Mouse (Mus musculus): Measurements from ENCODE around the gene Tmem206.
A peak's percentile ranks its signal among the peaks of the same experiment; 100 is the strongest.

The Tmem206 gene

DNA sequence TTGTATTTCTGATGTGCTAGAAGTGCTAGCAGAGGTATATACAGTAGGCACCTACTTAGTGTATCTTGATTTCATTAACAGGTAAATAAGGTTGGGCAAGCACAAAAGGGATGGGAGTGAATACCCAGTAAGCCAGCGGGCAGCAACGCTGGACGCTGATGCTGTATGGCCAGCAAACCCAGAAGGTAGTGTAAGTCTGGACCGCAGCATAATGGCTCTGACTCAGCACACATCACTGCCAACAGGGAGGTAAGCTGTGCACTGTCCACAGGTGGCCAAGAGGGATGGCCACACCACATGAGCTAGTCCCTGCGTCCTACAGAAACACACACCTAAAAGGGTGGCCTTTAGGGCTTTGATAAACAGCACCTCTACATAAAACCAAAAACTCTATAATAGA is 24.6 kb downstream of the Tmem206 start:
- no peak for DNase-seq (ENCODE audit: extremely low read depth, low read depth)

DNA sequence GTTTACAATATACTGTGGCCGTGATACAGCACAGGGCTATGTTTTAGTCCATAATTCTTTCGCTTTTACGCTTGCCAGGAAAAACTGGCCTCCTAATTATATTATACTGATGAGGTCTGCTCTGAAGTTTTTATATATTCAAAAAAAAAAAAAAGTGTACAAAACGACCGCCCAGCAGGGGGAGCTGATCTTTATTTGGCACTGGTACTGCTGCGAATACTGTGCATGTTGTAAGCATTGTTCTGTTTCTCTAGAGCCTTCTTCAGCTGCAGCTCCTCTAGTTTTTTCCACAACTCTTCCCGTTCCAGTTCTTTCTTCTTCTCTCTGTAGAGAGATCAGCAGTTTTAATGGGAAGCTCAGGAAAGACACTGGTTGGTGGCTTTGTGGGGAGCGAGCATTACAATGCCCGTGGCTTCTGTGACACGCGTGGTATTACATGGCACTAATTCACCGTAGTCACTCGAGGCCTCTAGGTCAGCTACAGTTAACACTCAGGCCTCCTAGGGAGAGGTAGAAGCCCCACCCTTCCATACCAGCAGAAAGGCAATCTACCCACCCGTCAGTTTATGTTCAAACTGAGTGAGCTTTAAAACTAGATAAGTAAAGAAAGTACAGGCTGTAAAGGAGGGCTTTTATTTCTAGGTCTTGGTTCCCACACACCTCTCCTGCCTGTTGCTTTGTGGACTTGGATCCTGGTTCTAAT is 27.2 kb downstream of the Tmem206 start:
- peak; percentile 18 for DNase-seq (ENCODE audit: extremely low read depth, low read depth)

DNA sequence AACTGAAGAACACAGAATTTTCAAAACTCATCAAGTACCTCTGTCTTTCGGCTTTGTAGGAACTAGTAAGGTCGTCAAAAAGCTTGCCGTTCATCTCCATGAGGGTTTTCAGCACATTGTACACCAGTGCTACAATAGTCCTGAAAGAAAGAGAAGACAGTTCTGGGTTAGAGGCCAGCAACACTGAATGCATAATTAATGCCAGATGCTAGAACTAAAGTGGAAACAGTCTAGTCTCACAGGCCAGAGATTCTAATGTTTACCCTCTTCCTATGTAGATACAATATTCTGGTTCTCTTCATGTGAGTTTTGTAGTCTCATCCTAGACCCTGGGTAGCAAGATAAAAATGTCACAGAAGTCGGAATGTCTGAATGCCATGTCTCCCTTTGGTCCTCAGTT is 28.1 kb downstream of the Tmem206 start:
- no peak for DNase-seq (ENCODE audit: extremely low read depth, low read depth)

GRCm38 (mm10) chr1:191356936-191357335 is 31.2 kb downstream of the Tmem206 start:
- DNase-seq (ENCODE audit: extremely low read depth, low read depth): no peak

DNA sequence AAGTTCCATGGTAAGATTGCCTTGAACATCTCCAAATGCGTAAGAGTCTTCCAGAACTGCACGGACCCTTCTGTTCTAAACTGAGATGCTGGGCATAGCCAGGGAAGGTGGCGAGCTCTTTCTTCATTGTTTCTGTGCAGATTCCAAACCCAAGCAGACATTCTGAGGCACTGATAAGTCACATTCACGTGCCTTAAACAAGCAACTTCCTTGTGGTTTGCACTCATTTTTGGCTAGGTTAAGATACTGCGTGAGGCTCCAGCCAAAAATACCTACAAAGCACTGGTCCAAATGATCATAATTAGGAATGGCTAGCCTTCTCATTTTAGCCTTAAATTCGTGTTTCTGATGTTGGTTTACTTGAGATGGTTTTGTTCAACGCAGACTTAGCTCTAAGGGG is 33.8 kb downstream of the Tmem206 start:
- DNase-seq (ENCODE audit: extremely low read depth, low read depth): no peak

- no peak for DNase-seq (ENCODE audit: extremely low read depth, low read depth)
Measured at GRCm38 (mm10) chr1:191362412-191362811, 36.7 kb downstream of the Tmem206 start.

GRCm38 (mm10) chr1:191364477-191364876 is 38.8 kb downstream of the Tmem206 start:
- DNase-seq (ENCODE audit: extremely low read depth, low read depth): peak; percentile 23

DNA sequence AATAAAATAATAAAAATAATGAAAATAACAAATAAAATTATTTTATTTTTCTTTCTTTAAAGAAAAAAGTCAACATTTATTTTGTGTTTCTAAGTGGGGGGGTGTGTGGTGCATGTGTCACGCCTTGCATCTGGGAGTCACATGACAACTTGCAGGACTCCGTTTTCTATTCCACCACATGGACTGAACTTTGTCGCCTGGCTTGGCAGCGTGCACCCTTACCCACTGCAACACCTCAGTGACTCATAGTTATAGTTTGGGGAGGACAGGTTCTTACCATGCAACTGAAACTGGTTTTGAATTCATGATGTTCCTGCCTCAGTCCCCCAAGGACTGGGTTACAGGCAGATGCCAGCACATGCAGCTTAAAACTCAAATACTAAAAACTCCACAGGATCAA is 42.5 kb downstream of the Tmem206 start:
- no peak for DNase-seq (ENCODE audit: extremely low read depth, low read depth)

DNA sequence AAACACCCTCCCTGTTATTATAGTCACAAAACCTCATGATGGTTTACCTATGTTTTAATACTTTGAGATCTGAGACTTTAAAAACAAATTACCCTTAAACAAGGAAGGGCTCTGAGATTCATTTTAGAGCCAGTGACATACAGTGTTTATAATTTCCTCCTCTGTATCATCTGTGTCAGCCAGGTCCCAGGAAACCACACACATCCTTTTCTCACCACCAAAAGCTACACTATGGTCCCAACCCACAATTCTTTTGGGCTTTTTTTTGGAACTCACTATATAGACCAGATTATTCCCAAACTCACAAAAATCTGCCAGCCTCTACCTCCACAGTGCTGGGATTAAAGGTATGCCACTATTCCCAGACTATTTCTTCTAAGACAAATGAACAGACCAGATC is 43.4 kb downstream of the Tmem206 start:
- no peak for DNase-seq (ENCODE audit: extremely low read depth, low read depth)

DNA sequence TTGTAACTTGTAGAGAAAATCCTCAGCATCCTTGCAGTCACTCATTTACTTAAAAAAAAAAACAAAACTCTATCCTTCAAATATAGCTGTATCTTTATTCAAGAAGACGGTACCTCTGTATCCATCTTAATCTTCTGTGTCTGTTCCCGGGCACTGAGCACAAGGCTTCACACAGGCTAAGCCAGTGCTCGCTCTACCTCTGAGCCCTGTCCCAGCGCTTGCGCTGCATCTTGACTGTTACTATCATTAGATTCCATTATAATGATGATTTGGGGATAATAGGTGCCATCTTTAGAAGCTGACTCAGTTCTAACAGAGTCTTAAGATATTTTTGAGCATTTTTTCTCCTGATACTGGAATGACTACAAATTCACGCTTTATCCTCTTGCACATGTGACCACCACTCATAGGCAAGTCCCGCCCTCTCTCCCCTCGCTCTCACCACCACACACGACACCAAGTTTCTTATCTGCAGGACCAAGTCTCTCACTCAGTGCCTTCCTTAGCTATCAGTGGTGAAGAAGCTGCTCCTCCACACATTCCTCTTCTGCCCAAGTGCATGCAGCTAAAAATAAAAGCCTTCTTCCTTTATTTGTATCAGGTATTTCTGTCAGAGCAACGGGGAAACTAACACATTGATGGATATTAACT is 49.4 kb downstream of the Tmem206 start:
- peak; percentile 88 for DNase-seq (ENCODE audit: extremely low read depth, low read depth)

DNA sequence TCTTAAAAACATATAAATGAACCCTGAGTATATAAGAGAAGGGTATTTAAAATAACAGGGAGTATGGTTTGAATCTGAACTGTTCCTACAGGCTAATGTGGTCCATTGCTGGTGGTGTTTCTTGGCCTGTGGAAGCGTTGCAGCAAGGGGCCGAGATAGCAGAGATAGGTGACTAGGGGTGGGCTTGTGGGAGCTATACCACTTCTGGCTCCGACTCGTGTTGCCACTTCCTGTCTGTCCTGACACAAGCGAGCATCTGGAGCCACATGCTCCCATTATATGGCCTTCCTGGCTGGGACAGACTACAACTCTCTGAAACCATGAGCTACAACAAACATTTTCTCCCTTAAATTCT is 49.9 kb downstream of the Tmem206 start:
- DNase-seq (ENCODE audit: extremely low read depth, low read depth): no peak

DNA sequence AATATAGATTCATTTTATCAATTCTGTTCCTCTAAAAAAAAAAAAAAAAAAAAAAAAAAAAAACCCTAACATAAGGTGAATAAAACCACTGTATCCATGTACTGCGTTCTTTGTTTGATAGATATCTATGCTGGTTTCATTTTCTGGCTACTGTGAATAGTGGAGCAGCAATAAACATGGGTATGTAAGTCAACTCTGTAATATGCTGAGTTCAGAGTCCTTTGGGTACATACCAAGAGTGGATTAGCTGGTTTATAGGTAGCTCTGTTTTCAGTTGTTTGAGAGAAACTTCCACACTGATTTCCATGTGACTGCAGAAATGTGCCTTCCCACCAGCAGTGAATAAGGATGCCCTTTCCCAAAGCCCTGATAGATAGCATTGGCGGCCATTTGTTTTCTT is 52.4 kb downstream of the Tmem206 start:
- no peak for DNase-seq (ENCODE audit: extremely low read depth, low read depth)

GRCm38 (mm10) chr1:191380843-191381242 is 55.1 kb downstream of the Tmem206 start:
- DNase-seq (ENCODE audit: extremely low read depth, low read depth): no peak

- DNase-seq (ENCODE audit: extremely low read depth, low read depth): no peak
Measured at GRCm38 (mm10) chr1:191381955-191382736, 56.4 kb downstream of the Tmem206 start.

DNA sequence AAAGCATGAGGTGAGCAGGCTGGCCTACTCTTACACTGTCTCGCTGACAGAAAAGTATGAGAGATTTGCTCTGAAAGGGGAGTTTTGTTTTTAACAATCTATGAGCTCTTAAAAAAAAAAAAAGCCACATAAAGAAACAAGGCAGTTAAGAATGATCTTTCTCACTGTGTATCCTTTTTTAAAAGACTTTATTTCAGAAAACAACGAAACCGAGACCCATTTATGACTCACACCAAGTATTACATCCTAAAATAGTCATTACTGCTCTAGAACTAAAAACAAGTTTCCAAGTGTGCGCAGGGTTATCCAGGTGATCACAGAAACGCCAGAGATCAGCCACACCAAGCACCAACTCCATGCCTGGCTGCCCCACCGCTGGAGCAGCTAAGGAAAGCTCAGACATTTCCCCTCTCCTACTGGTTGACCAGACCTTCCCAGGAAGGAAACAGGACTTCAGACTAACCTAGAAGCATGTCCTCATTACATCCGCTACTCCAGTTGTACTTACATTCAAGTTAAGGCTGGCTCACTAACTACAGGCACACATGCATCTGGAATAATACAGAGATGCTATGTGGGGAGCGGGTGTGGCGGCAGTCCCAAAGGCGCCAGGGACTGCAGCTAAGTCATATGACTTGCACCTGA is 59.2 kb downstream of the Tmem206 start:
- no peak for DNase-seq (ENCODE audit: extremely low read depth, low read depth)

DNA sequence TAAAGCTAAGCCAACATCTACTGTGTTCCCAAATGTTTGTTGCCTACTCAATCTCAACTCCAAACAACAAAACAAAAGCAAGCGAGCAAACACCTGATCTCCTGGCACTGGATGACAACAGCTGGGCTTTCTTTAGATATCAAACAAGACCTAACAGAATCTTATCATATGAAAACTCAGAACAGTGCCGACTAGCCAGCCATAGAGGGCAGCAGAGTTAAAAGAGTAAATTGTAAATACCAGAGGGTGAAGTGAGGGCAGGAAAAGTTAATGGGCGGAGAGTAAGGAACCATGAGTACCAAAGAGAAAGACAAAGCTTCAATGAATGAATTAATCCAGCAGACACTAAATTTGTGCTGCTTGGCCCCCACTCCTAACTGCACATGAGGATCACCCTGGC is 65.6 kb downstream of the Tmem206 start:
- no peak for DNase-seq (ENCODE audit: extremely low read depth, low read depth)

GRCm38 (mm10) chr1:191393536-191393935 is 67.8 kb downstream of the Tmem206 start:
- no peak for DNase-seq (ENCODE audit: extremely low read depth, low read depth)

- DNase-seq (ENCODE audit: extremely low read depth, low read depth): no peak
Measured at GRCm38 (mm10) chr1:191394126-191394525, 68.4 kb downstream of the Tmem206 start.

DNA sequence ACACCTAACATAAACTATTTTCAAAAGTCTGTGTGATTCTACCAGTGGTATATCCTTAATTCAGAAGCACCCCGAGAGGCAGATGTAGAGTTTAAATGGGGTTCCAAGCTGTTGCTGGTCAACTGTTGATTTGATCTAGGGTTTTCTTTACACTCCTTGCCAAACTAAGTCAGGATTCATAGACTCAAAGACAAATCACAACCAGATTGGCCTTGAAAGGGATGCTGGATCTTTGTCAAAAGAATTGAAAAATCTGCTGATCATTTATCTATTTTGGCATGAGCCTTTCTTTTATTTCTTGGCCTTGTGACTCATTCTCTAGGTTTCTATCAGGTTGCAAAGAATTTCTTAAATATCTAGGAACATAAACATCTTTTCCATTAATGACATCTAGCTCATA is 69.5 kb downstream of the Tmem206 start:
- DNase-seq (ENCODE audit: extremely low read depth, low read depth): no peak

DNA sequence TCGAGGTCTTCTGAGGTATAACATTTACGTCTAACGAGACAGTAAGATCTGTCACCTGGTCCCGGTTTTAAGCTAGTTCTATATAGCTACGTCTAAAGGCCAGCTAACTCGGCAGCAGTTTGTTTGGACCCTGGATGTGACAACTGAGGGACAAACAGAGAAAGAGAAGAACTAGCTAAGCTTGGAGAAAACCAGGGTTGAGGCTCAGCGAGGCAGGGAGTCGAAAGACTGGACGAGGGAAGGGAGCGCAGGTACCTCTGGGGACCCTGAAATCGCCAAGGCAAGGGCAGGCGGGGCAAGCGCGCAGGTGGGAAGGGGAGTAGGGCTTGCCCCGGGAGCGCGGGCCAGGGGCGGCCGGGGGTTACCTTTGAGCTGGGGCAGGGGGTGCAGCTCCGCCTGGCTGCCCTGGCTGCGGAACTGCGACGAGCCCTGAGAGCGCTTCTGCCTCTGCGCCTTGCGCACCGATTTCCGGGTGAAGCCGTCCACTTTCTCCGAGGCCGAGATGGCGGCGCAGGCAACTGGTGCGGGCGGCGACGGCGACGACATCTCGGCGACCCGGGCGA is 70.2 kb downstream of the Tmem206 start:
- peak; percentile 49 for DNase-seq (ENCODE audit: extremely low read depth, low read depth)

DNA sequence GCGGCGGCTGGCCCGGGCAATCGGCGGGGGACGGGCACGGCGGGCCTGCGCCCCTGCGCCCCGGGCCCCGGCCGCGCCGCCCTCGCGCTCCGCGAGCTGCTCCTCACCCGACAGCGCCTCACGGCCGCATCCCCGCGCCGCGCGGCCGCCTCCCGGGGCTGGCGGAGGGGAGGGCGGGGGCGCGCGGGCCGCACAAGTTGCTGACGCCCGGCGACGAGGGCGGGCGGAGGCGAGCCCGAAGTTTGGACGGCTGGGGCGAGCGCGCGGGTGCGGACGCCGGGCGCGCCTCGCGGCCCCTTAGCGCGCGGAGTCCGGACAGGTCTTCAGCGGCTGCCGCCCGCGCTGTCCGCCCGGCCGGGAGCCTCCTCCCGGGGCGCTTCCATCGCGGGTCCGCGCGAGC is 70.7 kb downstream of the Tmem206 start:
- DNase-seq (ENCODE audit: extremely low read depth, low read depth): no peak
